Mouse (Mus musculus): Measurements from ENCODE around the gene Hcfc1. TPM values are rescaled to one million over a fixed set of nuclear protein-coding genes. Genes with fewer than 3 reads are reported as not detected.

The Hcfc1 gene
- polyA plus RNA-seq, 1 experiment from 2014 or later, result 62.0 TPM

DNA sequence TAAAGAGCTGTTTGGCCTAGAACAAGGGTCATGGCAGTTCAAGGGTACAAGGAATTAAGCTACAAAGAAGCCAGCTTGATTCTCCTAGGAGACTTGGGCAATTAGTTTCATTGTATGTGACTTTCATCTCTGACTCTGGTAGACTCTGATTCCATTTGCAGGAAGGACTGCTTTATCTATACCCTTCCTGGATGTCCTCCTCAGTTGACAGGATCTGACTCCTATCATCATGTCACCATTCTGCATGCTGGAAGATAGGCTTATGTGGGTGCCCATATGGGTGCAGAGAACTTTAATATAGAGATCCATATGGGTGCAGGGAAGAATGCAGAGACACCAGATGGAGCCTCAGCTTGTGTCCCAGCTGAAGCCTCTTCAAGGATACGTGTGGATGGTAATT lies 3.0 kb upstream of the Hcfc1 start:
- no peak overlapping the region for H3K9ac ChIP-seq
- WGBS, result 71% methylated on average over 1 of the region's 1 CpGs

DNA sequence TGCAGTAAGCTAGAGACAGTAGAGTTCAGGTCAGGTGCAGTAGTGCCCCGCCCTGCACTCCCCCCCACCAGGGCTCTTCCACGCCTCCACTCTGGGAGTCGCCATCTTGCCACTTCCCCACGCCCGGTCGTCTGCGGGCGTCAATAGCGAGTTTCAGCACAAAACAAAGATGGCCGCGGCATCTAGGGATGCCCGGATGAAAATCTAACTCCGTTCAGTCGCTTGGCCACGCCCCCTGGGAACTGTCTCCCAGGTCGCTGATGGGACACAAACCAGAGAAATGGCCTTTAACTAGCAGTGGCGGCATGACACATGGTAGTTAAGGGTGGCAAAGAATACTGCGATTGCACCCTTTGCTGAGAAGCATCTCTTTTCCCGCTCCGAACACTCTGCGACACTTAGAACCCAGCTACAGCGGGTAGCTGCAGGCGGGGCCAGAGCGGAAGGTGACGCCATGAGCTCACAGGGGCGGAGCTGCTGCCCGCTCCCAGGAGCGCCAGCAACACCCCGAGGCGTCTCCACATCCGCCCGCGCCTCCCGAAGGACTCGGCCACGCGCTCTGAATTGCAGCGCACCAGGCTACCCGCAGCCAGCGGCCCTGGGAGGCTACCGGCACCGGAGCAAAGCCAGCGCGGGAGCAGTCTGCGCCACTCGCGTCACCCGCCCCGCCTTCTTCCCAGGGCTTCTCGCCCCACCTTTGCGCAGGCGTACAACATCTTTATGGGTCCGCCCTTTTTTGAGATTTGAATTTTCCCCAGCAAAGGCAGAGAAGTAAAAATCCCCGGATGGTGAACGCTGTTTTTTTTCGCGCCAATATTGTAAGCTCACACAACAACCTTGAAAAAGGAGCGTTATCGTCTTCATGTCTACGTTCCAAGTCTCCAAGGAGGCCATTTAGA lies 1.3 kb upstream of the Hcfc1 start:
- Histone ChIP-seq H3K4me1 (peaks cover 19% of the 10 kb centered on the region), H3K27me3 (peaks cover 13% of the 10 kb centered on the region; the same call in 1 of the 2 replicates), H3K4me2 (replicated peaks) (peak overlapping the region; percentile 77), H3K36me3 (no peaks in the 10 kb centered on the region), H3K27ac (peak overlapping the region; percentile 99), H3K4me3 (peak overlapping the region; percentile 73), H3K9me3 (no peaks in the 10 kb centered on the region), H3K9ac (peak overlapping the region; percentile 74)
- WGBS, result 12% methylated on average over 59 of the region's 60 CpGs
- ATAC-seq (ENCODE audit: low FRiP score, low read depth), result peak; percentile 90

More for the DNA sequence above, 3.0 kb upstream of the Hcfc1 start:
- H3K36me3 ChIP-seq, result no peaks in the 10 kb centered on the region
- no peak overlapping the region for H3K4me2 ChIP-seq (replicated peaks)
- peaks cover 4% of the 10 kb centered on the region for H3K4me1 ChIP-seq
- no peak for ATAC-seq (ENCODE audit: low FRiP score, low read depth)
- H3K9me3 ChIP-seq, result no peaks in the 10 kb centered on the region
- H3K4me3 ChIP-seq, result no peak overlapping the region
- peaks cover 10% of the 10 kb centered on the region; the same call in 1 of the 2 replicates for H3K27me3 ChIP-seq
- H3K27ac ChIP-seq, result no peak overlapping the region

DNA sequence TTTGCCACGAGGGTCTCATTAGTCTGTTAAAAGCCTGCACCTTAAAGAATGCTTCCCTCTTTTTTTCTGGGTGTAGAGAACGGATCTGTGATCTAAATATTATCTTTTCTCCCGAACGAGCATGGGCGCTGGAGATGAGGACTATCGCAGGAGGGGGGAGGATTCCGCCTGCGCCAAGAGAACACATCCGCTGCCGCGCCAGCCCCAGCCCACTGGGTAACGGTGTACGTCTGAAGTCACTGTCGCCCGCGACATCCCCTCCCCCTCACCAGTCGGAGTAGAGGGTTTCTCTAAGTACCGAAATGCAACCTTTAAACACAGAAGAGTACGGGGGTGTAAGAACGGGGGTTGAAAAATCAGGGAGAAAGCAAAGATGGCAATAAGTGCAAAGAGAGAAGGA lies 850 bp downstream of the Hcfc1 start:
- peak overlapping the region; percentile 74 for H3K9ac ChIP-seq
- H3K9me3 ChIP-seq, result no peaks in the 10 kb centered on the region
- H3K4me3 ChIP-seq, result peak overlapping the region; percentile 73
- 20% methylated on average over 20 of the region's 20 CpGs for WGBS
- peaks cover 5% of the 10 kb centered on the region; the same call in 1 of the 2 replicates for H3K36me3 ChIP-seq
- peaks cover 19% of the 10 kb centered on the region for H3K4me1 ChIP-seq
- peak overlapping the region; percentile 99; the same call in 1 of the 2 replicates for H3K27ac ChIP-seq
- ATAC-seq (ENCODE audit: low FRiP score, low read depth), result no peak
- peaks cover 13% of the 10 kb centered on the region; the same call in 1 of the 2 replicates for H3K27me3 ChIP-seq
- H3K4me2 ChIP-seq (replicated peaks), result peak overlapping the region; percentile 77

DNA sequence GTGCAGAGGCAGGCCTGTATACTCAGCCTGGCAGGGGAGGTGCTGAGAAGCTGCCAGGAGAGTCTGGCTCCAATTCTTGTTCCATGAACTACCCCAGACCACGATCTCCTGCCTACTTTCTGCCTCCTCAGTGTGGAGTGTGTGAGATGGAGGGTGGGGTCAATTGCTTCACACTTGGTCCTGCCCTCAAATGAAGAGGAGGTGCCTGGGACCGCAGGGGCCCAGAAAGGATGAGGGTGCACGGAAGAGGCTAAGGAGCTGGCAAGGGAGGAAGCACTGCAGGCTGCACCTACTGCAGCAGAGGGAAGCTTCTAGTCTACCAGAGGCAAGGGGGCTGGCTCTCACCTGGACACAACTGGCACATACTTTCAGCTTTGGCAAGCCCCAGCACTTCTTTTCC lies 1.8 kb downstream of the Hcfc1 start:
- ATAC-seq (ENCODE audit: low FRiP score, low read depth), result no peak
- 27% methylated on average over 3 of the region's 3 CpGs for WGBS
- Histone ChIP-seq H3K9ac (peak overlapping the region; percentile 74), H3K27ac (no peak overlapping the region), H3K36me3 (peaks cover 13% of the 10 kb centered on the region; the same call in 1 of the 2 replicates), H3K4me1 (peaks cover 19% of the 10 kb centered on the region), H3K4me2 (replicated peaks) (peak overlapping the region; percentile 77), H3K9me3 (no peaks in the 10 kb centered on the region), H3K4me3 (peak overlapping the region; percentile 73), H3K27me3 (peaks cover 13% of the 10 kb centered on the region; the same call in 1 of the 2 replicates)

DNA sequence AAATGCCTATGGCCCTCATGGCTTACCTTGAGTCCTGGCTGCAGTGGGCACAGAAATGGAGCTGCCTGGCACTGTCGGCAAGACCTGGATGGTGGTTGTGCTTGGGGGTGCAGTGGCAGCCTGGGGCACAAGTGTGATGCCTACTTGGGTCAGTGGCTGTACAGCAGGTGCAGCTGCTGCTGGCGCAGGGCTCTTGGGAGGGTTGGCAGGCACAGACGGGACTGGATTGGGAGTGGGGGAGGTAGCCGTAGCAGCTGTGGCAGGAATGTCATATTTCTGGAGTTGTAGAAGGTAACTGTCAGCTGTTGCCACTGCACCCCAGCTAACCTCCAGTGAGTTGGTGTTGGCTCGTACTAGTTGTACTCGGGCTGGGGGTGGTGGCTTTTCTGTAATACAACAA lies 11.2 kb downstream of the Hcfc1 start:
- peaks cover 91% of the 10 kb centered on the region for H3K36me3 ChIP-seq
- WGBS, result 91% methylated on average over 6 of the region's 6 CpGs
- no peaks in the 10 kb centered on the region for H3K27me3 ChIP-seq
- H3K9ac ChIP-seq, result no peak overlapping the region
- H3K4me1 ChIP-seq, result no peaks in the 10 kb centered on the region
- ATAC-seq (ENCODE audit: low FRiP score, low read depth), result peak; percentile 24; the same call in 1 of the 2 replicates
- H3K27ac ChIP-seq, result no peak overlapping the region
- no peak overlapping the region for H3K4me3 ChIP-seq
- no peak overlapping the region for H3K4me2 ChIP-seq (replicated peaks)
- no peaks in the 10 kb centered on the region for H3K9me3 ChIP-seq

DNA sequence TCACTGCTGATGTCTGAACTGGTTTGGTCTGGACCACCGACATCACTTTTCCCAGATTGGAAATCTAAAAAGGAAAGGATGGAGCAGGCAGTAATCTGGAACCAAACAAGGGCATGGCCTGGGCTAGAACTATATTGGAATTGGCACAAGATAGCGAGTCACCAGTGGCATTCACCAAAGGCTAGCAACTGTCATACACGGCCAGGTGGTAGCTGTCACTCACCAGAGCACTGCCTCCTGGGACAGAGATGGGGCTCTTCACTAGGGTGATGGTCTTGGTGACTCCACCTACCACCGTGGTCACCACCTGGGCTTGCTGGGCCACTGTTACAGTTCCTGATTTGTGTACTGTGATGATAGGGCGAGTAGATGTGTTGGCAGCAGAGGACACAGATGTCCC lies 13.6 kb downstream of the Hcfc1 start:
- ATAC-seq (ENCODE audit: low FRiP score, low read depth), result no peak
- Histone ChIP-seq H3K36me3 (peaks cover 91% of the 10 kb centered on the region), H3K27me3 (no peaks in the 10 kb centered on the region), H3K9ac (no peak overlapping the region), H3K27ac (no peak overlapping the region), H3K4me3 (no peak overlapping the region), H3K4me1 (no peaks in the 10 kb centered on the region), H3K9me3 (no peaks in the 10 kb centered on the region), H3K4me2 (replicated peaks) (no peak overlapping the region)
- WGBS, result 87% methylated on average over 5 of the region's 5 CpGs

DNA sequence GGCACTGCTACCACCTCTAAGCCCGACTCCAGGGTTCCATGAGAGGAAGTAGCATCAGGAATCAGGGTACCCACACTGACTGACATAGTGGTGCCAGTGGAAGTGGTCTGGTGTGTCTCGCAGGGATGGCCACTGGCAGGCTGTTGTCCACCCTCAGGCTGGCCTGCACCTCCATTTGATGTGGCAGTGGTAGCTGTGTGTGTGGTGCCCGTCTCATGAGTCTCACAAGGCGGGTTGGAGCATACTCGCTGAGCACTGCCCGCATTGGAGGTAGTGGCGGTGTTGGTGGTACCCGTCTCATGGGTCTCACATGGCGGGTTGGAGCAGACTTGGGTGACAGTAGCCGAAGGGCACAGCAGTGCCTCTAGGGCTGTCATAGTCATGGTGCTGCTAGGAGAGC lies 16.8 kb downstream of the Hcfc1 start:
- ATAC-seq (ENCODE audit: low FRiP score, low read depth), result no peak
- Histone ChIP-seq H3K4me2 (replicated peaks) (no peak overlapping the region), H3K27me3 (no peaks in the 10 kb centered on the region)

DNA sequence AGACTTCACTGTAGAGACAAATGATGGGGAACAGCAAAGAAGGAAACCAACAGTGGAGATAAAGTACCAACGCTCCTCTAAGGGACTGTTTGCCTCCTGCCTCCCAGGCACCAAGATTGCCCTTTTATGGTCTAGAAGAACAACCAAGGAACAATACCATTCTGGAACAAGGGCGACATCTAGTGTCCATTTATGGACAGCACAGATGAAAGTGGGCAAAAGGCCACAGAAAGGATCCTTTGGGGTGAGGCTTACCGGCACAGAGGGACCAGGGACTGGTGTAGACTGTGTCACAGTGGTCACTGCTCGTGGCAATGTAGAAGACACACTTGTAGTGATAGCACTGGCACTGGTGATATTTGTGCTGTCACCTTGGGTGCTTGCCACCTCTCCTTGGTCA lies 17.5 kb downstream of the Hcfc1 start:
- WGBS, result 27% methylated on average over 4 of the region's 4 CpGs
- Histone ChIP-seq H3K9me3 (no peaks in the 10 kb centered on the region), H3K4me1 (no peaks in the 10 kb centered on the region), H3K36me3 (peaks cover 94% of the 10 kb centered on the region), H3K27me3 (no peaks in the 10 kb centered on the region), H3K9ac (no peak overlapping the region), H3K27ac (no peak overlapping the region), H3K4me3 (no peak overlapping the region), H3K4me2 (replicated peaks) (no peak overlapping the region)
- ATAC-seq (ENCODE audit: low FRiP score, low read depth), result peak; percentile 35; the same call in 1 of the 2 replicates

More for the DNA sequence above, 16.8 kb downstream of the Hcfc1 start:
- Histone ChIP-seq H3K4me3 (no peak overlapping the region), H3K9ac (no peak overlapping the region), H3K27ac (no peak overlapping the region), H3K4me1 (no peaks in the 10 kb centered on the region), H3K36me3 (peaks cover 94% of the 10 kb centered on the region), H3K9me3 (no peaks in the 10 kb centered on the region)
- 91% methylated on average over 10 of the region's 10 CpGs for WGBS

DNA sequence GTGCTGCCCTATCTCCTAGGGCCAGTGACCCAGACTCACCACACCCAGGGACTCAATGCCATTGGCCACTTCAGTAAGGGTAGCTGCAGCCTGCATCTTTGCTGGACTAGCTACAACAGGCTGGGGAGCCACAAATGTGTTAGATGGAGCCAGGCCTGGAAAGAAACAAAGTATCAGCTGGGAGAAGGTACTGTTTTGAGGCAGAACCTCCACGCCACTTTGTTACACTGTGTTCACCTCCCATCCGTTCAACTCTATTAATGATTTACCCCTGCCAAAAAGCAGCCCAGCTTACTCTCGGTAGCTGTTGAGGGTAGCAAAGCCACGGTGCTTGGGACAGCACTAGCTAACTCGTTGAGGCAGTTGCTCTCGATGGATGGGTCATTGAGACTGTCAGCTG lies 19.3 kb downstream of the Hcfc1 start:
- H3K36me3 ChIP-seq, result peaks cover 94% of the 10 kb centered on the region
- H3K27me3 ChIP-seq, result no peaks in the 10 kb centered on the region
- H3K4me3 ChIP-seq, result no peak overlapping the region
- no peak overlapping the region for H3K9ac ChIP-seq
- no peaks in the 10 kb centered on the region for H3K9me3 ChIP-seq
- H3K4me2 ChIP-seq (replicated peaks), result no peak overlapping the region
- no peak for ATAC-seq (ENCODE audit: low FRiP score, low read depth)
- H3K4me1 ChIP-seq, result no peaks in the 10 kb centered on the region
- no peak overlapping the region for H3K27ac ChIP-seq
- whole genome bisulfite sequencing, result 87% methylated on average over 6 of the region's 6 CpGs

DNA sequence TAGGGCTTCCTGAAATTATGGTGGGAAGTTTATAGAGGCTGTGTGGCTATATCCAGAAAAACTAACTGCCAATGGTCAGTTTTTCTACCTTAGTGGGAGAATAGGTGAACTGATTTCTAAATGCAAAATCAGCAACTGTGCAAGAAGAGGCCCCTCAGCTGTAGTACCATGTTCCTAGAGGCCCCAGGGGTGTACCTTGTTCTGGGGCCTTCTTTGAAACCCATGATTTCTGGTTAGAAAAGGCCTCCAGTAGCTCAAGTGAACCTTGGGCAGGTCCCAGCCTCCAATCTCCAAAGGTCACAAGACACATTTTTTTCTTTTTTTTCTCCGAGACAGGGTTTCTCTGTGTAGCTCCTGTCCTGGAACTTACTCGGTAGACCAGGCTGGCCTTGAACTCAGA lies 23.9 kb downstream of the Hcfc1 start:
- Histone ChIP-seq H3K9me3 (no peaks in the 10 kb centered on the region), H3K4me3 (no peak overlapping the region), H3K36me3 (peaks cover 57% of the 10 kb centered on the region), H3K9ac (no peak overlapping the region), H3K27ac (no peak overlapping the region), H3K27me3 (no peaks in the 10 kb centered on the region), H3K4me2 (replicated peaks) (no peak overlapping the region), H3K4me1 (no peaks in the 10 kb centered on the region)
- WGBS, result 79% methylated on average over 2 of the region's 2 CpGs
- ATAC-seq (ENCODE audit: low FRiP score, low read depth), result no peak

DNA sequence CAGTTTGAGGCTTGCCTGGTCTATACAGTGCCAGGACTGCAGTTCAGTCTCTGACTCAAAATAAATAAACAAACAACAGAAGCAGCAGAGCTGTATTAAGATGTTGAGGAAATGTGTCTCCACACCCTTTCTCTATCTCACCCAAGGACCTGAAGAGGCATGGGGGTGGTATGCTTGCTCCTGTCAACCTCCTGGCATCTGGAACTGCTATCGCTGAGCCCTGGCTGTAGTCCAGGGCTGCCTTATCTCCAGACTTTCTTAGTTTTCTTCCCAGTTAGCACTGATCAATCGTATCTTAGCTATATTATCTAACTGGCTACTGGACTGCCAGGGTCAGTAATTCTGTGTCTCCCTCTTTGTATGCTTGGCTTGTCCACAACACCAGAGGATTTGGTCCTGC lies 24.3 kb downstream of the Hcfc1 start:
- WGBS, result 90% methylated on average over 2 of the region's 2 CpGs
- no peak overlapping the region for H3K4me2 ChIP-seq (replicated peaks)
- no peaks in the 10 kb centered on the region for H3K4me1 ChIP-seq
- H3K27ac ChIP-seq, result no peak overlapping the region
- H3K36me3 ChIP-seq, result peaks cover 53% of the 10 kb centered on the region
- ATAC-seq (ENCODE audit: low FRiP score, low read depth), result no peak
- no peak overlapping the region for H3K4me3 ChIP-seq
- H3K27me3 ChIP-seq, result no peaks in the 10 kb centered on the region
- H3K9me3 ChIP-seq, result no peaks in the 10 kb centered on the region
- H3K9ac ChIP-seq, result no peak overlapping the region

DNA sequence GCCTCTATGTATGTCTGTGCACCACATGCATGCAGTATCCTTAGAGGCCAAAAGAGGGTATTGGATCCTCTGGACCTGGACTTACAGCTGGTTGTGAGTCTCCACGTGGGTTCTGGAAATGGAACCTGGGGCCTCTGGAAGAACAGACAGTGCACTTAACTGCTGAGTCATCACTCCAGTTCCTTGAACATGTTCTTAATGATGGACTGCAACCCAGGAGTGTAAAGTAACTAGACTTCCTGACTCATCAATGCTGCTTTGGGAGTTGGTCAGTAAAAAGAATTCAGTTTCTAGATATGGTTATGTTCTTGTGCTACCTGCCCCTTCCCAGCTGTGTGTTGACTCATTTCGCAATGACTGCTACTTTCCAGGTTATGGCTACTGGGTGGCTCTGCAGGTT lies 34.3 kb downstream of the Hcfc1 start:
- no peak overlapping the region for H3K4me3 ChIP-seq
- H3K36me3 ChIP-seq, result no peaks in the 10 kb centered on the region
- ATAC-seq (ENCODE audit: low FRiP score, low read depth), result no peak
- WGBS, result 67% methylated on average over 2 of the region's 2 CpGs
- no peak overlapping the region for H3K27ac ChIP-seq
- no peaks in the 10 kb centered on the region; the same call in 1 of the 2 replicates for H3K27me3 ChIP-seq
- H3K4me2 ChIP-seq (replicated peaks), result no peak overlapping the region
- no peaks in the 10 kb centered on the region for H3K4me1 ChIP-seq
- H3K9ac ChIP-seq, result no peak overlapping the region
- no peaks in the 10 kb centered on the region for H3K9me3 ChIP-seq
